Mouse (Mus musculus) macrophage (primary cell): ENCODE data around the gene Fstl1. TPM values are rescaled to one million over a fixed set of nuclear protein-coding genes. Genes with fewer than 3 reads are reported as not detected.

Source experiments
- H3K27ac ChIP-seq: fragments of 350-480 bp; formaldehyde crosslinking; 2 replicates; pipeline ENCODE4 v1.9.0; 2021
- H3K36me3 ChIP-seq: fragments of 350-480 bp; formaldehyde crosslinking; 2 replicates; pipeline ENCODE4 v1.9.0; 2021; ENCODE audit errors: inconsistent target
- H3K4me3 ChIP-seq: fragments of 350-480 bp; formaldehyde crosslinking; 2 replicates; pipeline ENCODE4 v1.9.0; 2021; ENCODE audit errors: inconsistent target
- H3K79me2 ChIP-seq: fragments of 350-480 bp; formaldehyde crosslinking; 2 replicates; pipeline ENCODE4 v1.9.0; 2021; ENCODE audit errors: inconsistent target
- WGBS: methylation state at CpG from one replicate; pipeline ENCODE4 v1.1.7; 2026; ENCODE audit warnings: inconsistent platforms; ENCODE audit not compliant: missing documents; 5-methylcytosine and 5-hydroxymethylcytosine counted together
- polyA plus RNA-seq: library from polyadenylated mRNA; stranded (reverse); fragments of 250-400 nt; gene quantifications from 3 replicates; pipeline ENCODE4 v1.2.4, GENCODE M21; 2018; ENCODE audit warnings: inconsistent platforms
- total RNA-seq, 78 experiments: library from RNA; depleted of rRNA; stranded (reverse); fragments of 250-400 nt; gene quantifications; 1 replicate in 9 of 78; 2 replicates in 24 of 78; 3 replicates in 43 of 78; 4 replicates in 2 of 78; pipeline ENCODE4 v1.2.4; 2018; ENCODE audit warnings: inconsistent platforms in 56 of 78

Fstl1 gene
- 100 to 1,000 TPM in 1 of 26 experiments, 1 to 10 TPM in 5, under 1 TPM in 17, not detected in 3; 0.18 to 108 (median 0.58) TPM for total RNA-seq (2018; cell fraction: chromatin; rRNA removed)
- under 1 TPM; 0.14 to 0.66 (median 0.23) TPM for total RNA-seq (2018; cell fraction: cytosol; rRNA removed)
- 10 to 100 TPM in 1 of 26 experiments, 1 to 10 TPM in 3, under 1 TPM in 18, not detected in 4; 0.17 to 16.3 (median 0.47) TPM for total RNA-seq (2018; cell fraction: nucleus; rRNA removed)
- 0.13 to 0.72 TPM (median 0.71 TPM) in 3 replicates for polyA plus RNA-seq

GRCm38 (mm10) chr16:37776860-37777651 is at the start of gene Fstl1:
Fstl1 (plus strand) TSS chr16:37776873.
- Histone ChIP-seq H3K79me2 (no peaks in the 10 kb centered on the region), H3K27ac (no peak within 1 kb of the TSS), H3K4me3 (no peak within 1 kb of the TSS), H3K36me3 (no peaks in the 10 kb centered on the region)
- WGBS: 2% methylated on average over 37 of the region's 52 CpGs

GRCm38 (mm10) chr16:37728674-37729073 is 48.0 kb upstream of the Fstl1 start:
- Histone ChIP-seq H3K79me2 (no peaks in the 10 kb centered on the region), H3K27ac (no peak overlapping the region), H3K4me3 (no peak overlapping the region), H3K36me3 (no peaks in the 10 kb centered on the region)
- WGBS: 100% methylated on average over 1 of the region's 1 CpGs

GRCm38 (mm10) chr16:37729381-37730150 is 47.1 kb upstream of the Fstl1 start:
- 96% methylated on average over 9 of the region's 9 CpGs for WGBS
- Histone ChIP-seq H3K79me2 (no peaks in the 10 kb centered on the region), H3K4me3 (no peak overlapping the region), H3K36me3 (no peaks in the 10 kb centered on the region), H3K27ac (no peak overlapping the region)

- Histone ChIP-seq H3K27ac (no peak overlapping the region), H3K4me3 (no peak overlapping the region), H3K36me3 (no peaks in the 10 kb centered on the region), H3K79me2 (no peaks in the 10 kb centered on the region)
- 94% methylated on average over 8 of the region's 8 CpGs for WGBS
Measured at GRCm38 (mm10) chr16:37730293-37730835, 46.3 kb upstream of the Fstl1 start.

- WGBS: 18% methylated on average over 3 of the region's 4 CpGs
- H3K79me2 ChIP-seq: no peaks in the 10 kb centered on the region
Measured at GRCm38 (mm10) chr16:37731431-37731830, 45.2 kb upstream of the Fstl1 start.

GRCm38 (mm10) chr16:37732023-37732761 is 44.5 kb upstream of the Fstl1 start:
- WGBS: 74% methylated on average over 7 of the region's 7 CpGs
- H3K36me3 ChIP-seq: no peaks in the 10 kb centered on the region
- H3K4me3 ChIP-seq: no peak overlapping the region
- no peaks in the 10 kb centered on the region for H3K79me2 ChIP-seq
- H3K27ac ChIP-seq: no peak overlapping the region

More at GRCm38 (mm10) chr16:37731431-37731830, 45.2 kb upstream of the Fstl1 start:
- H3K36me3 ChIP-seq: no peaks in the 10 kb centered on the region
- H3K27ac ChIP-seq: no peak overlapping the region
- no peak overlapping the region for H3K4me3 ChIP-seq

- WGBS: 96% methylated on average over 2 of the region's 2 CpGs
- Histone ChIP-seq H3K27ac (no peak overlapping the region), H3K79me2 (no peaks in the 10 kb centered on the region), H3K4me3 (no peak overlapping the region), H3K36me3 (no peaks in the 10 kb centered on the region)
Measured at GRCm38 (mm10) chr16:37740076-37740475, 36.6 kb upstream of the Fstl1 start.

- WGBS: 96% methylated on average over 4 of the region's 4 CpGs
- H3K36me3 ChIP-seq: no peaks in the 10 kb centered on the region
- H3K27ac ChIP-seq: no peak overlapping the region
- no peaks in the 10 kb centered on the region for H3K79me2 ChIP-seq
- no peak overlapping the region for H3K4me3 ChIP-seq
Measured at GRCm38 (mm10) chr16:37742266-37742665, 34.4 kb upstream of the Fstl1 start.

GRCm38 (mm10) chr16:37752876-37753275 is 23.8 kb upstream of the Fstl1 start:
- H3K36me3 ChIP-seq: no peaks in the 10 kb centered on the region
- 31% methylated on average over 2 of the region's 2 CpGs for WGBS

GRCm38 (mm10) chr16:37753809-37754208 is 22.9 kb upstream of the Fstl1 start:
- 100% methylated on average over 1 of the region's 1 CpGs for WGBS
- Histone ChIP-seq H3K27ac (no peak overlapping the region), H3K79me2 (no peaks in the 10 kb centered on the region), H3K4me3 (no peak overlapping the region), H3K36me3 (no peaks in the 10 kb centered on the region)

More at GRCm38 (mm10) chr16:37752876-37753275, 23.8 kb upstream of the Fstl1 start:
- H3K79me2 ChIP-seq: no peaks in the 10 kb centered on the region
- no peak overlapping the region for H3K4me3 ChIP-seq
- no peak overlapping the region for H3K27ac ChIP-seq

- 82% methylated on average over 4 of the region's 4 CpGs for WGBS
- no peak overlapping the region for H3K4me3 ChIP-seq
- H3K36me3 ChIP-seq: no peaks in the 10 kb centered on the region
- H3K79me2 ChIP-seq: no peaks in the 10 kb centered on the region
- no peak overlapping the region for H3K27ac ChIP-seq
Measured at GRCm38 (mm10) chr16:37754483-37754882, 22.2 kb upstream of the Fstl1 start.

- H3K79me2 ChIP-seq: no peaks in the 10 kb centered on the region
- H3K4me3 ChIP-seq: no peak overlapping the region
- 95% methylated on average over 2 of the region's 2 CpGs for WGBS
Measured at GRCm38 (mm10) chr16:37757223-37757622, 19.4 kb upstream of the Fstl1 start.

GRCm38 (mm10) chr16:37763797-37764196 is 12.9 kb upstream of the Fstl1 start:
- no peaks in the 10 kb centered on the region for H3K79me2 ChIP-seq
- no peak overlapping the region for H3K27ac ChIP-seq
- H3K36me3 ChIP-seq: no peaks in the 10 kb centered on the region
- H3K4me3 ChIP-seq: no peak overlapping the region
- WGBS: 69% methylated on average over 5 of the region's 5 CpGs

More at GRCm38 (mm10) chr16:37757223-37757622, 19.4 kb upstream of the Fstl1 start:
- H3K36me3 ChIP-seq: no peaks in the 10 kb centered on the region
- no peak overlapping the region for H3K27ac ChIP-seq
